Mouse (Mus musculus) forebrain, embryonic 13.5 days (tissue): Measurements from ENCODE around the gene Bzw1. TPM values are rescaled to one million over a fixed set of nuclear protein-coding genes. Genes with fewer than 3 reads are reported as not detected.

Source experiments
- ATAC-seq: fragments of 200-750 bp; cut with Nextera tagmentation; 2 replicates; pipeline ENCODE4 v1.8.0; 2017
- H3K27ac ChIP-seq: fragments of 300-500 bp; sonication (generic); 2 replicates; pipeline ENCODE4 v1.5.1; 2015; ENCODE audit warnings: inconsistent platforms, mild to moderate bottlenecking, moderate library complexity
- H3K27me3 ChIP-seq: fragments of 300-500 bp; sonication (generic); 2 replicates; pipeline ENCODE4 v1.6.1; 2015; ENCODE audit warnings: mild to moderate bottlenecking, inconsistent platforms
- H3K36me3 ChIP-seq: fragments of 300-500 bp; sonication (generic); 2 replicates; pipeline ENCODE4 v1.6.1; 2015; ENCODE audit warnings: mild to moderate bottlenecking, inconsistent platforms; ENCODE audit not compliant: poor library complexity, severe bottlenecking
- H3K4me1 ChIP-seq: fragments of 300-500 bp; sonication (generic); 2 replicates; pipeline ENCODE4 v1.6.1; 2015; ENCODE audit warnings: inconsistent platforms
- H3K4me2 ChIP-seq: fragments of 300-500 bp; sonication (generic); 2 replicates; pipeline ENCODE4 v1.6.1; 2015; ENCODE audit warnings: inconsistent platforms, mild to moderate bottlenecking, moderate library complexity
- H3K4me3 ChIP-seq: fragments of 300-500 bp; sonication (generic); 2 replicates; pipeline ENCODE4 v1.5.1; 2015; ENCODE audit warnings: mild to moderate bottlenecking, inconsistent platforms
- H3K9ac ChIP-seq: fragments of 300-500 bp; sonication (generic); 2 replicates; pipeline ENCODE4 v1.6.1; 2015; ENCODE audit warnings: mild to moderate bottlenecking, inconsistent platforms
- H3K9me3 ChIP-seq: fragments of 300-500 bp; sonication (generic); replicated peaks from 2 replicates; pipeline ENCODE4 v1.6.1; 2016; ENCODE audit warnings: inconsistent platforms
- WGBS: fragments of 180-500 bp; shearing (Covaris S2); methylation state at CpG from one replicate; pipeline ENCODE4 v1.1.7; 2015; 5-methylcytosine and 5-hydroxymethylcytosine counted together
- polyA plus RNA-seq: library from polyadenylated mRNA; unstranded; fragments of >200 nt; fragmentation: Nextera tagmentation; extraction: Ambion mirVana; gene quantifications from 2 replicates; pipeline ENCODE4 v1.2.1, GENCODE M21; 2015

Gene Bzw1
- polyA plus RNA-seq = 441 and 458 TPM in 2 replicates

DNA sequence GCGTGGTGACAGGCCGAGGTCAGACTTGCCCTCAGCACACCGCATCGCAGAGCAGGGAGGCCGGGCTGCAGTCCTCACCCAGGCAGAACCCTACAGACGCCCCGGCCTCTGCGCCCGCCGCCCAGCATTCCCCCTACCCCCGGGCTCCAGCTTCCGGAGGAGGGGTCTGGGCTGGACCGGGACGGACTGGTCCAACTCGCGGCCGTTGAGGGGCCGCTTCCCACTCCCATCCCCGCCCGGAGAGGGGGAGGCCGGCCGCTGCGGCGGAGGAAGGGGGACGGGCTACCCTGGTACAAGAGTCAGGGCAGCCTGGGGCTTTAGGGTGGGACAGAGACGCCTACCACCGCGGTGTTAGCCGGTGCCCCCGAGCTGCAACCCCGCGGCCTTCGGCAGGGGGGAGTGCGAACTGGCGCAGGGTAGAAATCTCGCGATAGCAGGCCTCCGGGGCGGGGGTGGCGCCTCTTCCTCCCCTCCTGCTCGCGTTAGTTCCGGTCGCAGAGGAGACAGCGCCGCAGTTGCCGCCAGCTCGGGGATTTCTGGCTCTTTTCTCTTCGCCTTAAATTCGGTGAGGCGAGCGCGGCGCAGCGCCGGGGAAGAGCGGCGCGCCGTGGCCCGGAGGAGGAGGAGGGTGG lies at the start of gene Bzw1:
Bzw1 (plus strand) TSS at position 247 of the 632 bp plus-strand sequence.
- H3K4me2 ChIP-seq = peak within 1 kb of the TSS; percentile 89
- peak; percentile 98 for ATAC-seq
- H3K9ac ChIP-seq = peak within 1 kb of the TSS; percentile 97
- peaks cover 31% of the 10 kb centered on the region for H3K36me3 ChIP-seq
- 2% methylated on average over 45 of the region's 61 CpGs for WGBS
- no peaks in the 10 kb centered on the region for H3K27me3 ChIP-seq
- H3K9me3 ChIP-seq = no peaks in the 10 kb centered on the region
- peaks cover 24% of the 10 kb centered on the region for H3K4me1 ChIP-seq
- H3K27ac ChIP-seq = peak within 1 kb of the TSS; percentile 98
- peak within 1 kb of the TSS; percentile 90 for H3K4me3 ChIP-seq

DNA sequence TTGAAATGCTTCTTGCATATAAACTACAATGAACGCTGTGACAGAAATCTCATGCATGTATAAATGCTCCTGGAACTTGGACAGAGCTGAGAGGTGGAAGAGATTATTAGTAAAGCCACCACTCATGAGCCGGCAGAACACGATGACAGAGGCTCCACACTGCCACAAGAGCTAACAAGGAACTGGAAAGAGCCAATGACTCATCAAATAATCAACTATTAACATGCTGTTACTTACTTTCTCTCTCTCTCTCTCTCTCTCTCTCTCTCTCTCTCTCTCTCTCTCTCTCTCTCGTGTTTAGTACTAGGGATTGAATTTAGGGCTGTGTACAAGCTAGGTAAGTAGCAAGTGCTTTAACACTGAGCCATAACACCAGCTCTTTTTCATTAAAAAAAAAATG lies 48.8 kb upstream of the Bzw1 start:
- no peak for ATAC-seq
- 89% methylated on average over 4 of the region's 4 CpGs for WGBS
- no peaks in the 10 kb centered on the region for H3K9me3 ChIP-seq
- no peaks in the 10 kb centered on the region for H3K27me3 ChIP-seq
- no peak overlapping the region for H3K4me2 ChIP-seq
- no peaks in the 10 kb centered on the region for H3K4me1 ChIP-seq
- no peak overlapping the region for H3K27ac ChIP-seq
- no peaks in the 10 kb centered on the region for H3K36me3 ChIP-seq
- no peak overlapping the region for H3K4me3 ChIP-seq
- no peak overlapping the region for H3K9ac ChIP-seq

DNA sequence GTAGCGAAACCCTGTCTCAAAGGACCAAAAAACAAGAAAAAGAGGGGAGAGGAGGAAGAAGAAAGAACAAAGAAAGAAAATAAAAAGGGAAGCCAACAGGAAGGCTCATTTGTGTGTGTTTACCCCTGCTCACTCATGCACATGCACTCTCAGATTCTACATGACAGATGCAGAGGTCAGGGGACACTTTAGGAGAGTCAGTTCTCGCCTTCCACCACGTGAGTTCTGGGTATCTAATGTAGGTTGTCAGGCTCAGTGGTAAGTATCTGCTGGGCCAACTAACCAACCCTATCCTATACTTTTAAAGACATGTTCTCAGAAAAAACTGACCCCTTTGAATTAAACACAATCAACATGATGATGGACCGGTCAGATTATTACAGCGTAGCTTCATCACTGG lies 48.1 kb upstream of the Bzw1 start:
- Histone ChIP-seq H3K27ac (no peak overlapping the region), H3K9ac (no peak overlapping the region), H3K9me3 (no peaks in the 10 kb centered on the region), H3K27me3 (no peaks in the 10 kb centered on the region), H3K4me2 (no peak overlapping the region), H3K4me1 (no peaks in the 10 kb centered on the region), H3K4me3 (no peak overlapping the region), H3K36me3 (no peaks in the 10 kb centered on the region)
- no peak for ATAC-seq
- 88% methylated on average over 5 of the region's 5 CpGs for WGBS

DNA sequence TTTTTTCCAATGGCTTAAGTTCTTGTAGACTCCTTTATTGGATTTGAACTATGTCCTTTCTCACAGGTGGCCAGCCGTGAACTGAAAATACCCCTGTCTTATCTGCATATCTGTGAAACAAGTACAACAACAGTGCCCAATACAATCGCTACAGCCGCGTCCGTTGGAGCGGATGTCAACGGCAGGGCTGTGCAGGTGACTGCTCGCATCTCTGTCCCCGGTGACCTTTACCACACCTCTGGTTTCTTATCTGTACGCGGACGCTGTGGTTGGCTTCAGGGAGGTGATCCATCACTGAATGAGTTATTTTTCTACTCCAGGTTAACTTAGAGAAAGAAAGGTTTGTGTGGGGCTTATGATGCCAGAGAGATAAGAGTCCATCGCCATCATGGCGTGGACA lies 46.5 kb upstream of the Bzw1 start:
- Histone ChIP-seq H3K27me3 (no peaks in the 10 kb centered on the region), H3K9me3 (no peaks in the 10 kb centered on the region), H3K4me1 (no peaks in the 10 kb centered on the region), H3K4me3 (no peak overlapping the region), H3K4me2 (no peak overlapping the region), H3K36me3 (no peaks in the 10 kb centered on the region), H3K27ac (no peak overlapping the region), H3K9ac (no peak overlapping the region)
- ATAC-seq = no peak
- 93% methylated on average over 14 of the region's 14 CpGs for WGBS

DNA sequence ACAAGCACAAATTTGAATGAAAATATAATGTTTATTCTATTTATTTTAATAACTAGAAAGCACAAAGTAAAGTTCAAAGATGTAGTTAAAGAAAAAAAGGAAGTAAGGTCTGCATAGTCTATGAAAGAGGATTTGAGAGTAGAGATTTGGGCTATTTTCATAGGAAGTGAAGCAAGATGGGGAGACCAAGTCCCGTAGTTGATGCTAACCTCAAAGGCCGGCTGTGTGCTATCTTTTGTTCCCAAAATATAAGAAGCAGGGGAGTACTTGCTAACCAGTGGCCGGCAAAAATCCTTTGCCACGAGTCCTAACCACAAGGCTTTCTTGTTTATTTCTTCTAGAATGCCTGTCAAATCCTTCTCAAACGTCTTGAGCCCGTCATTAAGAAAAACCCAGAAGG lies 44.0 kb upstream of the Bzw1 start:
- WGBS = 82% methylated on average over 6 of the region's 6 CpGs

DNA sequence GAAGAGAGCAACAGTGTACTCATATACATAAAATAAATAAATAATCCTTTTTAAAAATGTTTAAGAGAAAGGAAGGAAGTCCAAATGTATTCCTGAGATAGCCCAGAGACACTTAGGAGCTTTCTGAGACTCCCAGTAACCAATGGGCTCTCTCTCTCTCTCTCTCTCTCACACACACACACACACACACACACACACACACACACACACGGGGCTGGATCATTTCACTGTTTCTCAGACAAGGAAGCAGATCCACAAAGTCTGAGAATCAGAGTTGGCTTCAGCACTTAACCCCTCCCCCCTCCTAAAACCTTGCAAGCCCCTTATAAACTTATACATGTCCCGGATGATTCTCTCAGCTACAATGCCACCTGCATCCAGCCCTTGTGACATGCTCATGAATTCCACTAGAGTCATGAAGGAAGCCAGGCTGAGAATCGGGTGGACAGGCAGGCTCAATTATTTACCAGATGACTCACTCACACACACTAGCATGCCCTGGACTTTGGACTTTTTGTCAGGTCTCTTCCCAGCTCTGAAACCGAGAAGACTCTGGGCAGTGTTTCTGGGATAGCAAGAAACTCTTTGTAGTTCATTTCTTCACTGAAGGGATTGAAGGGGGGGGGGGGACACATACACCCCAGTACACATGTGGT lies 39.3 kb upstream of the Bzw1 start:
- no peak overlapping the region for H3K9ac ChIP-seq
- no peaks in the 10 kb centered on the region for H3K4me1 ChIP-seq
- H3K4me3 ChIP-seq = no peak overlapping the region
- H3K27ac ChIP-seq = no peak overlapping the region
- no peak for ATAC-seq
- 76% methylated on average over 4 of the region's 4 CpGs for WGBS
- H3K36me3 ChIP-seq = no peaks in the 10 kb centered on the region
- no peaks in the 10 kb centered on the region for H3K27me3 ChIP-seq
- H3K9me3 ChIP-seq = no peaks in the 10 kb centered on the region
- no peak overlapping the region for H3K4me2 ChIP-seq

More for the DNA sequence above, 44.0 kb upstream of the Bzw1 start:
- H3K9ac ChIP-seq = no peak overlapping the region
- no peaks in the 10 kb centered on the region for H3K9me3 ChIP-seq
- H3K4me3 ChIP-seq = no peak overlapping the region
- H3K27ac ChIP-seq = no peak overlapping the region
- ATAC-seq = no peak
- no peaks in the 10 kb centered on the region for H3K27me3 ChIP-seq
- H3K36me3 ChIP-seq = no peaks in the 10 kb centered on the region
- H3K4me2 ChIP-seq = no peak overlapping the region
- H3K4me1 ChIP-seq = no peaks in the 10 kb centered on the region

DNA sequence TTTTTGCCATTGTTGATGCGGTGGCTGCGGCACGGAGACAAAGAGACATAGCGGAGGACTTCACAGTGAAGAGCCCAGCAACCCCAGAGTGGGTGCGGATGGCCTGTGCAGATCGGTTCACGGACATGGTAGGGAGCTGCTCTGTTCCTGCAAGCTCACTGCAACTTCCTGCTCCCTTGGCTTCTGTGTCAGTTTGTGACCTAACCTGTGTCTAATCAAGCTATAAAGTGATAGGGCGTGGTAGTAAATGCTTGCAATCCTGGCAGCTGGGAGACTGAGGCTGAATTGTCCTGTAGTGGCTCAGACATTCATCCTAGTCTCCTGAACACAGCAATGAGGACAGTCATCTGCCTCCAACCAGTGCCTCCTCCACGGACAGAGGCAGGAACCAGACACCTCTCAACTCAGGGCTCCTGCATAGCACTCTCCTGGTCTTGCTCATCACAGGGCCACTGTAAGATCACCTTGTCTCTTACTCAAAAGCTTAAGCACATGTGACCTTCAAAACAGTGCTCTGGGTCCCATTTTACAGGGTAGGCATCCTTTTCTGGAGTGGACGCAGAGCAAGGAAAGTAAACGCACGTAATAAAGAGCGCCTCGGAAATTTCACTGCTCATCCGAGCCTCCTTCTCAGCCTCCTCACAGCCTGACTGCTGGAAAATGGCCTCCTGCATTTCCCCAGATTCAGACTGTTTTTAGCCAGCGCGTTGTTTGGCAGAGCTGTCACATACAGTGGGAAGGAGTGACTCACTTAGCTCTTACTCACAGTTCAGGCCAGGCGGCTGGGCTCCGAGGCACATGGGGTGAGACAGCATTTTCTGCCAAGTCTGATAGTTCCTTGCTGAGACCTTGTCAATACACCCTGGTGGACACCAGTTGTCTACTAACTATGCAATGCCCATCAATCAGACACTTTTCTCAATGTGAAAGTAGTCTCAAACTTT lies 33.5 kb upstream of the Bzw1 start:
- Histone ChIP-seq H3K27me3 (no peaks in the 10 kb centered on the region), H3K4me2 (no peak overlapping the region), H3K9ac (no peak overlapping the region), H3K4me1 (no peaks in the 10 kb centered on the region), H3K36me3 (no peaks in the 10 kb centered on the region), H3K27ac (no peak overlapping the region), H3K4me3 (no peak overlapping the region), H3K9me3 (no peaks in the 10 kb centered on the region)
- 89% methylated on average over 19 of the region's 19 CpGs for WGBS
- ATAC-seq = no peak

DNA sequence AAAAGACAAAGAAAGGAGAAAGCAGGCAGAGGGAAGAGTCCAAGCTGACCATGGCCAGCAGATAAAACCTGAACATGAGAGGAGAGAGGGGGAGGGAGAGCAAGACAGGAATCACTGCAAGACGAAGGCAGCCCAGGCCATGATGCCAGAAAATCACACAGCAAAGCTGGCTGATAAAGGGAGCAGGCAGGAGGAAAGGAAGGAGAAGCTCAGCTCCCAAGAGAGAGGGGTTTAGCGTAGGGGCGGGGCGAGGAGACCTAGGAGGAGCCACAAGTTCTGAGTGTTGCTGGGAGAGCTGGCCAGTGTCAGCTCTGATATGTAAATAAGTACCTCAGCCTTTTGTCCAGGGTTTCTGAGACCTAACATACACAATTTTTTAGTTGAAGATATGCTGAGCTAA lies 30.4 kb upstream of the Bzw1 start:
- Histone ChIP-seq H3K4me2 (no peak overlapping the region), H3K4me1 (no peaks in the 10 kb centered on the region), H3K4me3 (no peak overlapping the region), H3K9ac (no peak overlapping the region), H3K27ac (no peak overlapping the region), H3K36me3 (no peaks in the 10 kb centered on the region), H3K9me3 (no peaks in the 10 kb centered on the region), H3K27me3 (no peaks in the 10 kb centered on the region)
- ATAC-seq = no peak
- 55% methylated on average over 4 of the region's 4 CpGs for WGBS

DNA sequence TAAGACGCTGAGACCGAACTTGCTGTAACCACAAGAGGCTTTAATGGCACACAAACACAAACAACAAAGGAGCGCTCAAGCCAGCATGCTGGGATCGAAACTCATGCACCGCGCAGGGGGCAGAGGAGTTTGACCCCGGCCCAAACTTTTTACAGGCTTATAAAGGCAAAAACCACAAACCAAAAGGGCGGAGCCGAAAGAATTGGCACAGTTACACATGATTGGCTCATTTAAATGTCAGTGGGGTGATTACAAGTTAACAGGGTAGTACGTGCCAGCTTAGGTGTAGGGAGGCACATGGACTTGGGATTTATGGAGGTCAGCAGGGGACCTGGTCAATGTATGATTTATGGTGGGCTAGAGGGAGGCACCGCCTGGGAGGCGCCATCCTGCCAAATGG lies 28.1 kb upstream of the Bzw1 start:
- H3K27me3 ChIP-seq = no peaks in the 10 kb centered on the region
- no peaks in the 10 kb centered on the region for H3K9me3 ChIP-seq
- no peaks in the 10 kb centered on the region for H3K36me3 ChIP-seq
- ATAC-seq = no peak
- H3K9ac ChIP-seq = no peak overlapping the region
- 92% methylated on average over 12 of the region's 12 CpGs for WGBS
- no peak overlapping the region for H3K4me3 ChIP-seq
- H3K4me1 ChIP-seq = no peaks in the 10 kb centered on the region
- H3K27ac ChIP-seq = no peak overlapping the region
- no peak overlapping the region for H3K4me2 ChIP-seq

DNA sequence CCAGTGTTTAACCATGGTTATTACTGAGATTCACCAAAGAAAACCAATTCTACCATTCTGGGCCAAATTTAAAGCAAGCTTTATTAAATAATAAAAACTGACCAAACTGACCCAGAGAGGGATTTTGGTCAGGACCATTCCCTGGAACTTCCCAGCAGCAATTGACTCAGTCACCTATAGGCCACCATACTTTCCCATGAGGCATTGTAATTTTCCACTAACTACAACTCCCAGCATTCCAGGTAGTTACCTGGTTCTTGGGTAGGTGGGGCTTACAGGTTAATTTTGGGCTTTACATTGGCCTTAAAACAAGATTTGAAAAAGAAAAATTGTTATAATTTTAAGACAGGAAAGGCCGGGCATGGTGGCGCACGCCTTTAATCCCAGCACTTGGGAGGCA lies 26.9 kb upstream of the Bzw1 start:
- no peaks in the 10 kb centered on the region for H3K27me3 ChIP-seq
- no peak overlapping the region for H3K27ac ChIP-seq
- WGBS = 97% methylated on average over 3 of the region's 3 CpGs
- no peak overlapping the region for H3K4me3 ChIP-seq
- H3K4me2 ChIP-seq = no peak overlapping the region
- H3K36me3 ChIP-seq = no peaks in the 10 kb centered on the region
- H3K9ac ChIP-seq = no peak overlapping the region
- no peaks in the 10 kb centered on the region for H3K4me1 ChIP-seq
- ATAC-seq = no peak
- H3K9me3 ChIP-seq = no peaks in the 10 kb centered on the region

DNA sequence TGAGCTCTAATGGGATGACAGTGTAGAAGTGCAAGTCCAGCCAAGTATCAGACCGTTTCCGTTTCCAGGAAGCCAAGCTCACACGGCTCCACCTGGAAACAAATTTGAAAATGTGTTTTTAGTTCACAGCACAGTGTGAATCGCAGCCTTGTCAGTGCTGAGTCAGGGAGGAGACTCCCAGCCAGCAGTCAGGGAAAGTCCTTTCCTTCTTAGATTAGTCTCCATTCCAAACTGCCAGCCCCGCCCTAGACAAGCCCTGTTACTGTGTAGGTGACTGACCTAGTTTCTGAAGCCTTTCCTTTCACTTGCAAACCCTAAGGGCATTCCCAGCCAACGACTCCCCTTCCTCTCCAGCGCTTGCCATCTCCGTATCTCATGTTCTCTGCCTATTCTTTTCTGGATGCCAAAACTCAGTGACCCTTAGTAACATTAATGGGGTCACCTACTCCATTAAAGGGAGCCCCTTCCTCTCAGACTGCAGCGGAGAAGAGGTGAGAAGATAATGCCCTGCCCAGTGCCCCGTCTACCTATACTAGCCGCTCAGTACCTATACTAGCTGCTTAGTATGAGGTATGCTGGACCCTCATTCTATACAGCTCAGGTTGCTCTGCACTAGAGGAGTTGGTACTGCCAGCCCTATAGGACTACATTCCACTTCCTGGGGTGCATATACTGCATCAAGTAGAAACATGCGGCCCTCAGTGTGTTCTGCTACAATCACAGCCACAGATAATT lies 25.8 kb upstream of the Bzw1 start:
- ATAC-seq = no peak
- H3K9ac ChIP-seq = no peak overlapping the region
- H3K4me2 ChIP-seq = no peak overlapping the region
- H3K4me1 ChIP-seq = no peaks in the 10 kb centered on the region
- 87% methylated on average over 12 of the region's 12 CpGs for WGBS
- no peak overlapping the region for H3K4me3 ChIP-seq
- no peaks in the 10 kb centered on the region for H3K27me3 ChIP-seq
- H3K36me3 ChIP-seq = no peaks in the 10 kb centered on the region
- H3K27ac ChIP-seq = no peak overlapping the region
- H3K9me3 ChIP-seq = no peaks in the 10 kb centered on the region

DNA sequence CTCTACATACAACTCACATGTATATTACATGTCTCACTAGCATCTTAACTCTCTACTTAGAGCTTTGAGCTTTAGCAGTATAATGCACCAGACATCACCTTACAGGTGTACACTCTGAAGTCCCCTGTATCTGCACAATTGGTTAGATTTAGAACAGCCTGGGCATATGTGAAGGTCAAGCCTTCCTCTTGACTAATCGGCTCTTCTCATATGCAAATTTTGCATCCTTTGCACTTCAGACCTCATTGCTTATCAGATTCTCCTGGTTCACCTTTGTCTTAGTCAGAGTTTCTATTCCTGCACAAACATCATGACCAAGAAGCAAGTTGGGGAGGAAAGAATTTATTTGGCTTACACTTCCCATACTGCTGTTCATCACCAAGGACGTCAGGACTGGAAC lies 23.0 kb upstream of the Bzw1 start:
- H3K36me3 ChIP-seq = no peaks in the 10 kb centered on the region
- no peak overlapping the region for H3K4me3 ChIP-seq
- H3K4me1 ChIP-seq = no peaks in the 10 kb centered on the region
- H3K27ac ChIP-seq = no peak overlapping the region
- 82% methylated on average over 2 of the region's 2 CpGs for WGBS
- no peaks in the 10 kb centered on the region for H3K9me3 ChIP-seq
- no peak overlapping the region for H3K9ac ChIP-seq
- ATAC-seq = no peak
- H3K4me2 ChIP-seq = no peak overlapping the region
- H3K27me3 ChIP-seq = no peaks in the 10 kb centered on the region
